Mouse (Mus musculus) C2C12 (cell line): ENCODE results near the gene Vmn1r81. TPM values are rescaled to one million over a fixed set of nuclear protein-coding genes. Genes with fewer than 3 reads are reported as not detected.

Experiments
- H3K27me3 ChIP-seq: one replicate; pipeline ENCODE4 v1.6.1; 2011; ENCODE audit not compliant: control insufficient read depth, insufficient read depth, insufficient read length
- H3K36me3 ChIP-seq: one replicate; pipeline ENCODE4 v1.6.1; 2011; ENCODE audit not compliant: control insufficient read depth, insufficient read depth
- H3K4me3 ChIP-seq: one replicate; pipeline ENCODE4 v1.5.1; 2011; ENCODE audit warnings: mild to moderate bottlenecking, control low read depth; ENCODE audit not compliant: poor library complexity, insufficient read depth, severe bottlenecking
- H3K79me2 ChIP-seq: one replicate; pipeline ENCODE4 v1.6.1; 2011; ENCODE audit not compliant: control insufficient read depth, insufficient read depth
- H3K79me3 ChIP-seq: one replicate; pipeline ENCODE4 v1.6.1; 2011; ENCODE audit warnings: low read depth, control low read depth
- H3ac ChIP-seq: one replicate; pipeline ENCODE3; 2011; ENCODE audit warnings: low read depth; ENCODE audit not compliant: control insufficient read depth, insufficient read length
- CEBPB ChIP-seq: IDR thresholded peaks from one replicate; pipeline ENCODE4 v1.6.1; 2011; ENCODE audit warnings: low read depth, mild to moderate bottlenecking, control low read depth, moderate library complexity
- CTCF ChIP-seq: IDR thresholded peaks from one replicate; pipeline ENCODE4 v1.5.1; 2011; ENCODE audit not compliant: control insufficient read depth, insufficient read depth, insufficient read length
- FOSL1 ChIP-seq: IDR thresholded peaks from one replicate; pipeline ENCODE4 v1.8.0; 2011; ENCODE audit warnings: mild to moderate bottlenecking, low read length; ENCODE audit not compliant: poor library complexity, insufficient read depth, severe bottlenecking
- MAX ChIP-seq: IDR thresholded peaks from one replicate; pipeline ENCODE4 v1.6.1; 2011; ENCODE audit warnings: mild to moderate bottlenecking, control low read depth
- MYOD1 ChIP-seq: IDR thresholded peaks from one replicate; pipeline ENCODE4 v1.6.1; 2011; ENCODE audit warnings: low read depth; ENCODE audit not compliant: control insufficient read depth, insufficient read length
- MYOG ChIP-seq: IDR thresholded peaks from one replicate; pipeline ENCODE4 v1.6.1; 2011; ENCODE audit not compliant: control insufficient read depth, insufficient read length; ENCODE audit errors: extremely low read depth
- USF1 ChIP-seq: IDR thresholded peaks from one replicate; pipeline ENCODE4 v1.6.1; 2011; ENCODE audit warnings: low read depth, mild to moderate bottlenecking, control low read depth, moderate library complexity
- long read RNA-seq, 2 experiments: library from polyadenylated mRNA; unstranded; transcript quantifications; one replicate each; pipeline ENCODE4 v2.0.0; 2019 to 2020
- polyA plus RNA-seq: library from polyadenylated mRNA; unstranded; fragments of >200 nt; fragmentation: generic; extraction: Trizol; gene quantifications from one replicate; pipeline ENCODE4 v1.2.1, GENCODE M21; 2012; ENCODE audit warnings: missing spikeins

Vmn1r81 gene
- polyA plus RNA-seq = not detected
- long read RNA-seq, experiment 1 = 0 reads
- long read RNA-seq, experiment 2 = 0 reads

GRCm38 (mm10) chr7:12268169-12268568, at the start of gene Vmn1r81:
Vmn1r81 (minus strand) TSS chr7:12268269.
- no peaks in the 10 kb centered on the region for H3K79me2 ChIP-seq
- H3K27me3 ChIP-seq = no peaks in the 10 kb centered on the region
- no peak within 1 kb of the TSS for H3ac ChIP-seq
- no peaks in the 10 kb centered on the region for H3K36me3 ChIP-seq
- TF ChIP-seq CEBPB = no peak
- TF ChIP-seq FOSL1 = no peak
- TF ChIP-seq MYOG = no peak
- no peak for TF ChIP-seq MAX
- TF ChIP-seq USF1 = no peak
- TF ChIP-seq MYOD1 = no peak
- no peak for TF ChIP-seq CTCF
- no peak within 1 kb of the TSS for H3K4me3 ChIP-seq
- no peaks in the 10 kb centered on the region for H3K79me3 ChIP-seq

- Histone ChIP-seq H3ac (no peak within 1 kb of the TSS), H3K36me3 (no peaks in the 10 kb centered on the region), H3K79me2 (no peaks in the 10 kb centered on the region), H3K4me3 (no peak within 1 kb of the TSS), H3K27me3 (no peaks in the 10 kb centered on the region), H3K79me3 (no peaks in the 10 kb centered on the region)
- TF ChIP-seq MAX (no peak), MYOG (no peak), CTCF (no peak), USF1 (no peak), MYOD1 (no peak), FOSL1 (no peak), CEBPB (no peak)
Observed at GRCm38 (mm10) chr7:12300130-12300529, 32.1 kb upstream of the Vmn1r81 start, which contains the start of gene Vmn1r82. Vmn1r82 (plus strand) TSS chr7:12300430.

GRCm38 (mm10) chr7:12204141-12204540, 63.9 kb downstream of the Vmn1r81 start:
- Histone ChIP-seq H3K79me3 (no peaks in the 10 kb centered on the region), H3K36me3 (no peaks in the 10 kb centered on the region), H3K79me2 (no peaks in the 10 kb centered on the region), H3K27me3 (no peaks in the 10 kb centered on the region), H3ac (no peak overlapping the region), H3K4me3 (no peak overlapping the region)
- no peak for TF ChIP-seq USF1
- TF ChIP-seq CTCF = no peak
- no peak for TF ChIP-seq CEBPB
- TF ChIP-seq MYOD1 = no peak
- TF ChIP-seq MYOG = no peak
- no peak for TF ChIP-seq FOSL1
- no peak for TF ChIP-seq MAX

Other genes starting within 250 kb of the Vmn1r81 start
- not detected for gene Vmn1r77, start 231.5 kb downstream of the Vmn1r81 start, polyA plus RNA-seq
- not detected for gene Vmn1r78, start 118.0 kb downstream of the Vmn1r81 start, polyA plus RNA-seq
- gene Vmn1r79, start 97.0 kb downstream of the Vmn1r81 start, polyA plus RNA-seq = not detected
- gene Vmn1r80, start 79.0 kb downstream of the Vmn1r81 start, polyA plus RNA-seq = not detected
- gene Vmn1r82, start 32.2 kb upstream of the Vmn1r81 start, polyA plus RNA-seq = not detected
- not detected for gene Vmn1r83, start 61.2 kb upstream of the Vmn1r81 start, polyA plus RNA-seq
- gene Vmn1r84, start 101.0 kb upstream of the Vmn1r81 start, polyA plus RNA-seq = not detected
- 0.39 TPM for gene Zfp551, start 154.5 kb upstream of the Vmn1r81 start, polyA plus RNA-seq
- gene Zfp606, start 210.0 kb upstream of the Vmn1r81 start, polyA plus RNA-seq = 1.7 TPM
- not detected for gene 2900092C05Rik, start 244.2 kb upstream of the Vmn1r81 start, polyA plus RNA-seq